Mouse (Mus musculus): ENCODE data around the gene Zfp760.

DNA sequence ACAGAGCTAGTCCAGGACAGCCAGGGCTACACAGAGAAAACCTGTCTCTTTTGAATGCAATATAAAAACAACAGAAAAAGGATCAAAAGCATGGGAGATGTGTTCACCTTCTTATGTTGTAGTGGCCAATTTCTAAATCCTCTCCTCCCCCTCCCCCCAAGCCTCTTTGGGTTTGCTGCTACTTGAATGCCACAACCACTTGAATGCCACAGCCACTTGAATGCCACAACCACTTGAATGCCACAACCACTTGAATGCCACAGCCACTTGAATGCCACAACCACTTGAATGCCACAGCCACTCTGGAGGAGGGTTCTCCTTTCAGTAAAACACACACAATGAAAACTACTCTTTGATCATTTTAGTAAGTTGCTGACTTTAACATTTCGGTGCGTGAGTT is 45.2 kb downstream of the Zfp760 start:
- no peak for TF ChIP-seq USF1 (IDR thresholded peaks at IDR 0.05; ENCODE audit: low read depth, low read length)
- no peak for TF ChIP-seq POLR2A (IDR thresholded peaks at IDR 0.05; ENCODE audit: control insufficient read depth in 1 of 2, insufficient read depth in 1 of 2, low read depth in 1 of 2, low read length in 2 of 2, poor library complexity in 1 of 2)
- no peak for TF ChIP-seq POLR2AphosphoS2 (IDR thresholded peaks at IDR 0.05; ENCODE audit: low read length)
- no peak for TF ChIP-seq CTCF (IDR thresholded peaks at IDR 0.05 in 2 of 3, conservative IDR thresholded peaks at IDR 0.05 in 1 of 3; ENCODE audit: control insufficient read depth in 1 of 3, insufficient read depth in 1 of 3, low read depth in 2 of 3, low read length in 3 of 3, poor library complexity in 1 of 3, severe bottlenecking in 1 of 3)
- no peak for TF ChIP-seq EP300 (IDR thresholded peaks at IDR 0.05; ENCODE audit: low read depth in 1 of 2, low read length in 2 of 2)
- no peak for TF ChIP-seq BHLHE40 (IDR thresholded peaks at IDR 0.05; ENCODE audit: borderline replicate concordance, low read depth, low read length)
- no peak for TF ChIP-seq ZKSCAN1 (IDR thresholded peaks at IDR 0.05; ENCODE audit: low read depth, low read length)
- no peak for TF ChIP-seq NRF1 (IDR thresholded peaks at IDR 0.05; ENCODE audit: insufficient read depth, low read depth, low read length, poor library complexity, severe bottlenecking)
- no peak for TF ChIP-seq SIN3A (IDR thresholded peaks at IDR 0.05; ENCODE audit: low read length)
- no peak for TF ChIP-seq MAFK (IDR thresholded peaks at IDR 0.05; ENCODE audit: borderline replicate concordance, low read depth, low read length)
- TF ChIP-seq MYC (IDR thresholded peaks at IDR 0.05; ENCODE audit: low read depth, low read length) = no peak
- TF ChIP-seq E2F4 (IDR thresholded peaks at IDR 0.05; ENCODE audit: borderline replicate concordance, low read depth, low read length) = no peak
- TF ChIP-seq HCFC1 (IDR thresholded peaks at IDR 0.05; ENCODE audit: low read depth, low read length) = no peak
- TF ChIP-seq ZNF384 (IDR thresholded peaks at IDR 0.05; ENCODE audit: low read depth, low read length) = no peak
